Mouse (Mus musculus) C2C12 (cell line): ENCODE results near the gene Spi1. TPM values are rescaled to one million over a fixed set of nuclear protein-coding genes. Genes with fewer than 3 reads are reported as not detected.
A peak's percentile ranks its signal among the peaks of the same experiment; 100 is the strongest.

Experiments used
- H3K27me3 ChIP-seq: one replicate; pipeline ENCODE4 v1.6.1; 2011; ENCODE audit not compliant: control insufficient read depth, insufficient read depth, insufficient read length
- H3K36me3 ChIP-seq: one replicate; pipeline ENCODE4 v1.6.1; 2011; ENCODE audit not compliant: control insufficient read depth, insufficient read depth
- H3K4me3 ChIP-seq: one replicate; pipeline ENCODE4 v1.5.1; 2011; ENCODE audit warnings: mild to moderate bottlenecking, control low read depth; ENCODE audit not compliant: poor library complexity, insufficient read depth, severe bottlenecking
- H3K79me2 ChIP-seq: one replicate; pipeline ENCODE4 v1.6.1; 2011; ENCODE audit not compliant: control insufficient read depth, insufficient read depth
- H3K79me3 ChIP-seq: one replicate; pipeline ENCODE4 v1.6.1; 2011; ENCODE audit warnings: low read depth, control low read depth
- H3ac ChIP-seq: one replicate; pipeline ENCODE3; 2011; ENCODE audit warnings: low read depth; ENCODE audit not compliant: control insufficient read depth, insufficient read length
- CEBPB ChIP-seq: IDR thresholded peaks from one replicate; pipeline ENCODE4 v1.6.1; 2011; ENCODE audit warnings: low read depth, mild to moderate bottlenecking, control low read depth, moderate library complexity
- CTCF ChIP-seq: IDR thresholded peaks from one replicate; pipeline ENCODE4 v1.5.1; 2011; ENCODE audit not compliant: control insufficient read depth, insufficient read depth, insufficient read length
- FOSL1 ChIP-seq: IDR thresholded peaks from one replicate; pipeline ENCODE4 v1.8.0; 2011; ENCODE audit warnings: mild to moderate bottlenecking, low read length; ENCODE audit not compliant: poor library complexity, insufficient read depth, severe bottlenecking
- MAX ChIP-seq: IDR thresholded peaks from one replicate; pipeline ENCODE4 v1.6.1; 2011; ENCODE audit warnings: mild to moderate bottlenecking, control low read depth
- MYOD1 ChIP-seq: IDR thresholded peaks from one replicate; pipeline ENCODE4 v1.6.1; 2011; ENCODE audit warnings: low read depth; ENCODE audit not compliant: control insufficient read depth, insufficient read length
- MYOG ChIP-seq: IDR thresholded peaks from one replicate; pipeline ENCODE4 v1.6.1; 2011; ENCODE audit not compliant: control insufficient read depth, insufficient read length; ENCODE audit errors: extremely low read depth
- USF1 ChIP-seq: IDR thresholded peaks from one replicate; pipeline ENCODE4 v1.6.1; 2011; ENCODE audit warnings: low read depth, mild to moderate bottlenecking, control low read depth, moderate library complexity
- polyA plus RNA-seq: library from polyadenylated mRNA; unstranded; fragments of >200 nt; fragmentation: generic; extraction: Trizol; gene quantifications from one replicate; pipeline ENCODE4 v1.2.1, GENCODE M21; 2012; ENCODE audit warnings: missing spikeins

Spi1 gene
- polyA plus RNA-seq, 1 experiment, result not detected

GRCm38 (mm10) chr2:91070076-91070800 is 12.0 kb upstream of the Spi1 start, which contains the start of gene Slc39a13:
TSS of gene Slc39a13 (minus strand) at chr2:91070417.
- TF ChIP-seq MAX, result peak; percentile 64
- TF ChIP-seq CEBPB, result no peak
- peak; percentile 99 for TF ChIP-seq CTCF
- peaks cover 19% of the 10 kb centered on the region for H3K36me3 ChIP-seq
- no peaks in the 10 kb centered on the region for H3K27me3 ChIP-seq
- H3K79me3 ChIP-seq, result peaks cover 7% of the 10 kb centered on the region
- peak within 1 kb of the TSS; percentile 75 for H3K4me3 ChIP-seq
- H3K79me2 ChIP-seq, result peaks cover 40% of the 10 kb centered on the region
- H3ac ChIP-seq, result peak within 1 kb of the TSS; percentile 86

- peaks cover 16% of the 10 kb centered on the region for H3K36me3 ChIP-seq
- H3K79me2 ChIP-seq, result peaks cover 39% of the 10 kb centered on the region
- TF ChIP-seq USF1, result no peak
- no peak for TF ChIP-seq FOSL1
- H3K4me3 ChIP-seq, result peak overlapping the region; percentile 26
- no peaks in the 10 kb centered on the region for H3K27me3 ChIP-seq
- H3K79me3 ChIP-seq, result peaks cover 7% of the 10 kb centered on the region
- H3ac ChIP-seq, result peak overlapping the region; percentile 52
Measured at GRCm38 (mm10) chr2:91071059-91071458, 11.1 kb upstream of the Spi1 start.

DNA sequence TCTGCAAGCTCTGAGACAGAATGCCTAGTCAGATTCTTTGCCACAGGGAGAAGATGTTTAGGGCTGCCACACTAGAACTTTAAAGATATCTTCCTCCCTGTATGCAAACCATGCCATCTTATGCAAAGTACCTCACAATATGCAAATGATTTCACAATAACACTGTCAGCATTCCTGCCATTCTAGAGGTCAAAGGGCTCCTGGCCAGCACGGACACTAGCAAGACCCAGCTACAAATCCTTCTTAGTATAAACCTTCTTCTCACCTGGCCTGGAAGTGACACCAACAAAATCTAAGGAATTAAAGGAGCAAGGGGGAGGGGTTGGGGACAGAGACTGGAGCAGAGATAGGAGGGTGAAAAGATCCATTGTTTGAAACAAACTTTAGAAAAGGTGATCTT is 10.1 kb upstream of the Spi1 start:
- no peak overlapping the region for H3K4me3 ChIP-seq
- H3ac ChIP-seq, result no peak overlapping the region
- H3K79me3 ChIP-seq, result peaks cover 7% of the 10 kb centered on the region
- H3K36me3 ChIP-seq, result peaks cover 6% of the 10 kb centered on the region
- TF ChIP-seq MYOD1 (no peak), CEBPB (no peak), USF1 (no peak), CTCF (no peak), MYOG (no peak), MAX (no peak), FOSL1 (no peak)
- no peaks in the 10 kb centered on the region for H3K27me3 ChIP-seq
- peaks cover 29% of the 10 kb centered on the region for H3K79me2 ChIP-seq

DNA sequence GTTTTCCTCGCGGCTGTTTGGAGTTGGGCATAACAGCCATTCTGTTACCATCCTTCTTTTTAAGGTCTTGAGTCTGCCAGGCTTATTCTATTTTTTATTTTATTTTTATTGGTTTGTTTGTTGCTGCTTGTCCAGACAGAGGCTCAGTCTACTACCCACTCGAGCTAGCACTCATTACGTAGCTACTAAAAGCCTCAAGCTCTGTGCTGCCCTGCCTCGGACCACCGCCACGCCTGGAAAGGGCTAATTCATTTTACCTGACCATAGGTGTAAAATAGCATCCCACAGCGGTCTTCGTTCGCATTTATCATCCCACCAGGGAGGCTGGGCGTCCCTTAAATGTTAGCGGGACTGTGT is 4.3 kb upstream of the Spi1 start:
- Histone ChIP-seq H3ac (no peak overlapping the region), H3K36me3 (no peaks in the 10 kb centered on the region), H3K27me3 (peaks cover 11% of the 10 kb centered on the region), H3K79me3 (no peaks in the 10 kb centered on the region), H3K79me2 (no peaks in the 10 kb centered on the region), H3K4me3 (no peak overlapping the region)
- TF ChIP-seq MAX (no peak), USF1 (no peak), MYOD1 (no peak), CTCF (no peak), CEBPB (no peak), FOSL1 (no peak), MYOG (no peak)

DNA sequence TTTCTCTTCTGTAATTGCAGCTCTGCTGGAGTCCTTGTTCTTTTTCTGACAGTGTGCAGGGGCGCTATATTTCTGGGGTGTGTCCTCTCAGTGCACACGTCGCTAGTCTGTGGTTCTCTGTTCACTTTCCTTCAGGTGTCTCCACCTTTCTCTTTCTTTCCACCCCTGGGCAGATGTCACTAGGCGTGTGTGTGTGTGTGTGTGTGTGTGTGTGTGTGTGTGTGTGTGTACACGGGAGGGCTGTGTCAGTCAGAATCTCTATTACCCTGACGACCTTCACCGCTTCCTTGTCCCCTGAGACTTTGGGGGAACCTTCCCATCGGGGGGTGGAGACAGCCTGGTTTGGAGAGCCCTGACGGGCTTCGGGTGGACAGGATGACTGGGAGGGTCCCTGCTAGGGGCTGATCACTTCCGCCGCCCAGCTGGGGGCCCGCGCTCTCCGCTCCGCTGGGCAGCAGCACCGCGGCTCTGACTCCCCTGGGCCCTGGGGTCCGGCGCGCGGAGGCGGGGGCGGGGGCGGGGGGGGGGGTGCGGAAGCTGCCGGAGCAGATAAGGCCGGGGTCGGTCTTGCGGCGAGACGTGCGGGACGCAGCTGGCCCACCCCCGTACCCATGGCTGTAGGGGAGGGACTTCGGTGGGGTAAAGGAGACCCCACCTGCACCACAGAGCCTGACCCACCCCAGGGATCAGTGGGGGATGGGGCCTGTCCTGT is 3.7 kb upstream of the Spi1 start:
- Histone ChIP-seq H3K4me3 (no peak overlapping the region), H3K79me3 (no peaks in the 10 kb centered on the region), H3K36me3 (no peaks in the 10 kb centered on the region), H3K27me3 (peaks cover 11% of the 10 kb centered on the region), H3K79me2 (no peaks in the 10 kb centered on the region), H3ac (peak overlapping the region; percentile 15)
- TF ChIP-seq MYOD1, result no peak
- TF ChIP-seq USF1, result no peak
- no peak for TF ChIP-seq CEBPB

GRCm38 (mm10) chr2:91079026-91079384 is 3.2 kb upstream of the Spi1 start:
- no peaks in the 10 kb centered on the region for H3K79me2 ChIP-seq
- H3ac ChIP-seq, result no peak overlapping the region
- H3K36me3 ChIP-seq, result no peaks in the 10 kb centered on the region
- H3K27me3 ChIP-seq, result peaks cover 11% of the 10 kb centered on the region
- no peak overlapping the region for H3K4me3 ChIP-seq
- no peaks in the 10 kb centered on the region for H3K79me3 ChIP-seq
- TF ChIP-seq MYOG (no peak), MYOD1 (no peak), CTCF (no peak), FOSL1 (no peak), USF1 (no peak), MAX (no peak), CEBPB (no peak)
